Mouse (Mus musculus): ENCODE results near the gene 6030445D17Rik.

6030445D17Rik gene

DNA sequence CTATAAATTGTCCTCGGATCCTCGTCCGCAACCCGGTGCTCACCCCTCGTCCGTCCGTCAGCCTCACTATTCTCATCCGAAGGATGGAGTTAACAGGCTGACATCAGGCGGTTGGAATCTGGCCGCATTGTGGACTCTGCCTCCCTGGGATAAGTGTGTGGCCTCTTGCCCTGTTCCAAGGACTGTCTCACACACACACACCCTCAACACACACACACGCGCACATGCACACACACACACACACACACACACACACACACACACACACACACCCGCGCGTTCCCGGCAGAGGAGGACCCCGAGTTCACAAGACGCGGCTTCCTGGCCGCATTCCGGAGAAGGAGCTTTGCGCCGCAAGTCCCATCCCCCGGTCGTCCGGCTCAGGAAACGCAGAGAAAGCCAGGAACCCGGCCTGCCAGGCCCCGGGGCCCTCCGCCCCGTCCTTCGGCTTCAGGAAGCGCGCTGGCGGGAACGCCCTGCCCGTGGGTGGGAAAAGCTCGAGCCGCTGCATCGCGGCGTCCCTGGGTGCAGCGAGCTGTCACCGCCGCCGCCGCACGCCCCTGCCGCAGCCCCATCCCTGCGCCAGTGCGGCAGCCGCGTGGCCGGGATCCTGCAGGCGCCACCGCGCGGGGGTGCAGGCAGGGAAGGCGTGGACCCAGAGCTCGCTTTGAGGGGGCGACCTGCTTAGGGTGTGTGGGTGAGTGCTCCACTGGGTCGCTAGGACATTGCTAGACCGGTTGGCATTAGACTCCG, at the start of gene 6030445D17Rik:
TSS of gene 6030445D17Rik (plus strand) at position 165 of the 753 bp plus-strand sequence.
- DNase-seq: peak; percentile 57

DNA sequence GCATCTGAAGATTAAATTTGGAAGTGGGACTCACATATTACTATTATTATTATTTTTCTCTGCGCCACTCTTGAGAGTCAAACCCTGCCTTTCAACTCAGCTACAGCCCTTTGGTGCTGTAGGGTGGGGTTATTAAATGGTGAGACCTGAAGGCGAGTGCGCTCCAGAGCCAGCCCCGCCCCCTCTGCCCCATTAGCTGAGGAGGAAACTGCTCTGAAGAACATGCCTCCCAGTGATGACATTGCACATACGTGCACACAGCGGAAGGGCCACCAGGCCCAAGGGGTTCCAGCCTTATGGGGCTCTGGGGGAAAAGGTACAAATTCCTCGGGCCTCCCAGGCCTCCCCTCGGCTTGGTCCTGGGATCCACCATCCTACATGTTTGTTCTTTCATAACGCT, 46.6 kb upstream of the 6030445D17Rik start:
- DNase-seq: no peak

DNA sequence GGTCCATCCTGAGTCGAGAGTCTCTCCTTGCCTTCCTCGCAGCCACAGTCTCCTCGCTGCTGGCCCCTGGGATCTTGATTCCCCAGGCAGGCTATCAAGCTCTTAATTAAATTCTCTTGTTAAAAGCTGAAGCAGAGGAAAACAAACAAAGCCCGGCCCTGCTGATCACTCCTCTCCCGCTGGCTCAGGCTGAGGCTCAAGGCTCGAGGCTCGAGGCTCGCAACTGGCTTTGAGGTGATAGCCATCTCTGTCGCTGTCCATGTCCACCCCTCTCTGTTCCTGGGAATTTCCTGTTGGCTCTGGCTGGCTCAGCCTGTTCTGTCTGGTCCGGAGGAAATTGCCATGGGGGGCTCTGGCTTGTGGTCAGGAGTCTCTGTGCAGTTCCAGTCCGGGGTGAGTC, 43.1 kb upstream of the 6030445D17Rik start:
- no peak for DNase-seq

DNA sequence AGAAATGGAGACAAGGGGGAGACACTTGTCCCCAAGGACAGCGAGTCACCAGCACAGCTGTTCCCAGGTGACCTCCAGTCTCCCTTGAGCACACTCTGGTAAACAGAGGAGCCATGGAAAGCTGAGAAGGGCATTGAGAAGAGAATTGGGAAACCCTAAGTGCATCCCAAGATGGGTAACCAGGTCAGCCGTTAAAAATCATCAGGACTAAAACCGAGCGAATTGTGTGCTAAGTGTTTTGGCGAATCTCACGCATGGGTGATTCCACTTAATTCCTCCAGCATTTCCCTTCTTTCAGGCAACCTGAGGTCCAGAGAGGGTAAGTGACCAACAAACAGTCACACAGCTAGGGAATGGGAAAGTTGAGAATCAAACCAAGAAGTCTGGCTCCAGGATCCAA, 42.7 kb upstream of the 6030445D17Rik start:
- no peak for DNase-seq

DNA sequence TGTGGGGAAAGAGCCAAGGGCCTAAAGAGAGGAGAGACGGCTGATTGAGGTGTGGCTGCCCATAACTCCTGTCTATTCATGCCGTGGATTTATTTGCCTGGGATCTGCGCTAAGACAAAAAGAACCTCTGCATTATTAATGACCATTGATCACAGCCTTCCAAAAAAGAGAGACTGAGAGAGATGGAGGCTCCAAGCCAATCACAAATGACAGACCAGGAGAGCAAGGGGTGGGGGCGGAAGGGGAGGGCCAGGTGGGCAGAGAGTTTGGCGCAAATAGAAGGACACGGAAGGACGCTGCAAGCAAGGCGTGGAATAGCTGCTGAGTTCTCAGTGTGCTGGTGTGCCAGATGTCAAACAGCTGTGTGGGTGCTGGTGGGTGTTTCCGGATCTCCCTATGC, 38.8 kb upstream of the 6030445D17Rik start, which contains the start of gene Htr1d:
TSS of gene Htr1d (plus strand) at position 301 of the 400 bp plus-strand sequence.
- no peak for DNase-seq

DNA sequence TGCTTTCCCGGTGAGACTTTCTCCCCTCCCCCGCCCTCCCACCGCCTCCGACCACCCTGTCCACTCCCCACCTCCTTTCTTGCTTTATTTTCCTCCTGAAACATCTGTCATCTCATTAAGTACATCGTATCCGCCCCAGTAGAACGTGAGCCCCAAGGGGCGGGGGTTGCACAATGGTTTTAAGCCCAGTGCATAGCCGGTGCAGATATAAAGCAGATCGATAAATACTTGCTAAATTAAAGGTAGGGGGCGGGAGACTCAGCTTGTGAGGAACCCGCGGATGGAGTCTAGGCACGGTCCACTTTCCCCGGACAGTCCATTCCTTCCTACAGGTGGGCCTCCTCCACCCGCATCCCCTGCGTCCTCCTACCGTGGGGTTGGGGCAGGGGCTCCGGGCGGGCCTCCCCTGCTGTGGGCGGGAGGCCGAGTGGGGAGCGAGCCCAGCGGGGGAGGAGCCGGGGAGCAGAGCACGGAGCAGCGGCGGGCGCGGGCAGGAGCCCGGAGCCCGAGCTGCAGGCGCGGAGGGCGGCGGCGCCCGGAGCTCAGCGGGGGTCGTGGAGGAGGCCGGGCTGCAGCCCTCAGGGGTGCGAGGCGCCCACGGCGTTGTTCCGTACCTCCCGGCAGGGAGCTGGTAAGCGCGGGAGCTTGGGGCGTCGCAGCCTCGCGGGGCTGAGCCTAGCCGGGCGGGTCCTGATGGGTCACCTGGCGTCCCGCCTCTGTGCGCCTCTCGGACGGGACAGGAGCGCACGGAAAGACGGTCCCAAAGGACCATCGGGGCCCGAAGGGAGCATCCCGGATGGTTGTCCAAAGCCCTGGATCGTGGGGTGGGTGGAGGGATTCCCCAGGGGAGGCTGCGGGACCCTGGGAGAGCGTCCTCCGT, 37.7 kb upstream of the 6030445D17Rik start:
- DNase-seq: peak; percentile 19

DNA sequence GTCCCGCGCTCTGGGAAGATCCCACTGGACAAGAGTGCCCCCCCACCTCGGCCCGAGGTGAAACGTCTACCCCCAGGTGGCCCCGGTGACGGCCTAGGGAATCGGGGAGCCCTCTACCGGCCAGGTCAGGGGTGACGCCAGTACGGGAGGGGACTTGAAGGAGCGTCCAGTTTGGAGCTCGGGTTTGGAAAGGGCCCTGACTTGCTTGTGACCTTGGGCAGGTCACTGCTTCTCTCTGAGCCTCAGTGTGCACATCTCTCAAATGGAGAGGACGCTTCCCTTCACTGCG, 37.1 kb upstream of the 6030445D17Rik start:
- peak; percentile 24 for DNase-seq

DNA sequence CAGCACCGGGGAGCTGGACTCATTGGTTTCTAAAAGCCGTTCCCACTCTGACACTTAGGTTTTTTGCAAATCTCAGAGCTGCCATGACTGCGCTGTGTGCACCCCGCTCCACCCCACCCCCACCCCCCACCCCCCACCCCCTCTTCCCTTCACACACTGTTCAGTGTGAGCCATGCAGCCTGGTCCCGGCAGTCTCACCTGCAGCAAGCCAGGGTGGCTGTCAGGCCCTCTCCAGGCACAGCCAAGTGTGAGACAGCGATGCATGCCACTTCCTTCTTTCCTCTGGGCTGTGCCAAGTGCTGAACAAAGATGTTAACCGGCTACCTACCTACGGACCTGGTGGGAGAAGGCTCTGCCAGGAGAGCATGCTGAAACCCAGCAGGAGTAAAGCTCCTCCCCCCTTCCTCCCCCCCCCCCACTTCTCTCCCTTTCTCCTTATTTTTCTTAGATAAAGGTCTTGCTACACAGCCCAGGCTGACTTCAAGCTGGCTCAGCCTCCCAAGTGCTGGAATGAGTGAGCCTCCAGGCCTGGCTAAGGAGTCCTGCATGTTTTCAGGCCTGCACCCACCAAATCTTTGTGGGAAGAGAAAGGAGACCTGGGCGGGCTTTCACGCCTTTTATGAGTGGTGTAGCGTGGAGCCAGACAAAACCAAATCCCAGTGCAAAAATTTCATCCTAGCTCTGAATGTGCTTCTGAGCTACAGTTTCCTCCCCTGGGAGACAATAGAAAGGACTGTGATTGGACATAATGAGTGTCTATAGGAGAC, 31.3 kb upstream of the 6030445D17Rik start:
- no peak for DNase-seq

DNA sequence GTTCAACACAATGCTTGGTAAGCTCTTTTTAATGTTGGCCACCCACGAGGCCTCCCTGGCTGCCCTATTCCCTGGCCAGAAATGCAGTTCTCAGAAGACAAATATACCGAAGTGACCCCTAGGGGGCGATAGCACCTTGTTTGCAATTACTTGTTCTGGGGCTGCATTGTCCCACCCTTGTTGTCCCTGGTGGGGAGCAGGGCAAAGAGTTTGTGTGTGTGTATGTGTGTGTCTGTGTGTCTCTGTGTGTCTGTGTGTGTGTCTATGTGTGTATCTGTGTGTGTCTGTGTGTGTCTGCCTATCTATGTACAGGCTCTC, 30.7 kb upstream of the 6030445D17Rik start:
- DNase-seq: peak; percentile 66

DNA sequence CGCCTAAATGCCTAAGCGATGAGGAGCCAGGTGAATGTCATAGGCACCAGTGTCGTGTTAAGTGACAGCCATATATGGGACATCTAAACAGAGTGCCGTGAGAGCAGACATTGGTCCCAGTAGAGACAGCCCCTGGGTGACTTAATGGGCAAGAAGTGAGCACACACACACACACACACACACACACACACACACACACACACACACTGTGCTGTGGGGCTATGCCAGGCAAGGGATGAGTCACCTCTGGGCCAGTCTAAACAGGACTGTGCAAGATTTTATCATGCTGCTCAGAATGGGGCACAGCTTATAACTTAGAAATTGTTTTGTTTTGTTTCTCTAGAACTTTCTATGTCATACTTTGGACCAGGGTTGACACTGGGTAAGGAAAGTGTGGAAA, 28.0 kb upstream of the 6030445D17Rik start:
- no peak for DNase-seq

DNA sequence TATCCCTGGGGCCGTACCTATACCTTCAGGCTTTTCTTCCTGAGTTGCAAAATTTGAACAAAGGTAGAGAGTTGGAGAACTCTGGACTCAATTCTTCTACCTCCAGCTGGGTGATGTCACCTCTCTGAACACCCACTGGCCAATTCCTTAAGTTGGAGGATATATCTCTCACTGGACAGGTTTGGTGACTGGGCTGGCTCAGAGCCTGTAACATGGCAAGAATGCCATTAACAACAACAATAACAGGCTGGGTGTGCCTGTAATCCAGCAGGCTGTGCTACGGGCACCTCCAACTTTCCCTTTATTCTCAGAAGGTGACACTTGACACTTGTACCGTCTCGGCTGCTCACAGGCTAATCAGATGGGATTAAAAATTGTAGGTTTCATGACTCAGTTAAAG, 22.9 kb upstream of the 6030445D17Rik start:
- DNase-seq: no peak

DNA sequence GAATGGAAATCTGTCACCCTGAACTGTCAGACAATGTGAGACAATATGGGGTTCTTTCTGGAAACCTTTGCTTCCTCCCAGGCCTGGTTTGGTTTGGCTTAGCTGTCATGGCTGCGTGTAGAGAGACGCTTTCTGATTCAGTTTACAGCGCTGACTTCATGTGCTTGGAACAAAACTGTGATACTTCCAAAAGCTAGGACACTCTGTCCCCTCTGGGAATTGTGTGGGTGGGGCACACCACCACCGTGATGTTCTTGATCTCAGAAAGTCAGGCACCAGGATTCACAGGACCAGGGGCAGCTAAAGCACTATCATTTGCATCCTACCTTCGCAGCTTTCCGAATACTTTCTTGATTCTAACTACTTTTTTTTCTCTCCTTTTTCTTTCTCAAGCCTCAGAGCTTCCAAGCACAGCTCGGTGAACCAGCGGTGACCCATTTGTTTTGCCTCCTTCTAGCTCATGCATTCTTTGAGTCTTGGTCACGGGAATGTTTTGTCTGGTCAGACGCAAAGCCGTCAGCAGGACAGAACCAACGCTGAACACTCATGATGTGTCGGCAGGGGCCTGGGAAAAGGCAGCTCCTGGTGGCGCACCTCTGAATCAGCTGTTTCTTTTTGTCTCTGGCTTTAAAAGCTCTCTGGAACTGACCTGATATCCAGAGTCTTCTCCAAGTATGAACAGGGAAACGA, 20.6 kb upstream of the 6030445D17Rik start:
- DNase-seq: no peak

DNA sequence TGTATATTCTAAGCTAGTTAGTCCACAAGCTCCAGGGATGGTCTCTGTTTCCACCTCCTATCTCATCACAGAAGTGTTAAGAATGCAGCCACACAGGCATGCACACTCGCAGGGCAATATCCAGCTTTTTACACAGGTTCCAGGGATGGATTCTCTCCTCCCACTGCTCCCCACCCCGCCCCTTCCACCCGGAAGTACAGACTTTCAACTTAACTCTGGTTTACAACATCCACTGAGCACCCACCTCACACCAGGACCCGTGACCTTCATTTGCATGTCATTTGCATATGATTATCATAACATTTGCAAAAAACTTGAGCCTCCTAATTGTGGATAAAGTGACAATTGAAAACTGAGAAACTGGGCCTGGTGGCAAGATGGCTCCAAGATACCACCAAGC, 17.5 kb upstream of the 6030445D17Rik start:
- DNase-seq: no peak

DNA sequence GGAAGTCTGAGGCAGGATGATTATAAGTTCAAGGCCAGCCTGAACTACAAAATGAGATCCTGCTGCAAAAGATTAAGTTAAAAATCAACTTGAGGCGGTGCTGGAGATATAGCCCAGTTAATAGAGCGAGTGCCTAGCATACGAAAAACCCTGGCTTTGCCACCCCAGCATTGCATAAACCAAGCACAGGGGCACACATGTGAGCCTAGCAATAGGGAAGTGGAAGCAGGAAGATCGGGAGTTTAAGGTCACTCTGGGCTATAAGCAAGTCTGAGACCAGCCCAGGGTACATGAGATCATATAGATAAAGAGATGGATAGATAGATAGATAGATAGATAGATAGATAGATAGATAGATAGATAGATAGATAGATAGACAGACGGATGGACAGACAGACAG, 12.3 kb upstream of the 6030445D17Rik start:
- no peak for DNase-seq

DNA sequence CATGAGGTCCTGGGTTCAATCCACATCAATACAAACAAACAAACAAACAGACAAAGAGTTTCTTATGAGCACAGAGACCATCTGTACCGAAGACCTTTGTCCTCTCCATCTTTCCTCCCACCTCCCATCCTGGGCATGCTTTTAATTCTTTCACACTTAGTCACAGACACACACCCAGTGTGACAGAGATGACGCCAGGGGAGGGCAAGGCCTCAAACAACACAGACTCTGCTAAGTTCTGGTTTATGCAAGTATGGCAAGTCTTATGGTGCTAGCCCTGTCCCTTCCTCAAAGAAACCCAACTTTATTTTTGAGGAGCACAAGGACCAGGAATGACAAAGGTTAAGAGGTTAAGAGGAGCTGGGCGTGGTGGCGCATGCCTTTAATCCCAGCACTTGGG, 11.8 kb upstream of the 6030445D17Rik start:
- DNase-seq: no peak

DNA sequence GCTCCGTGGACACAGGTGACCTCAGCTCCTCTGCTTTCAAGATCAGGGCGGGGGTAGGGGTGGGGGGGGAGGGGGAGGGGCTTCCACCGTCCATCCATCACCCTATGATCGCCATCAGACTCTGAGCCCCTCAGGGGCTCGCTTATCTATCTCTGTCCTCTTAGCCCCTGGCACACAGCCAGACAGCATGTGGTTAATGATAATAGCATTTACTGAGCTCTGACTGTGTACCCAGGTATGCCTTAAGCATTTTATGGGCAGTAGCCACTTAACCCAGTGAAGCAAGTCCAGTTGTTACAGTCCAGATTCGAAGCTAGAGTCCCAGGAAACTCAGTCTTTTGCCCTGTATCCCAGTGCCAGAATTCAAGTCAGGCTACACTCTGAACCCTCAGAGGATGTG, 10.5 kb upstream of the 6030445D17Rik start:
- no peak for DNase-seq

DNA sequence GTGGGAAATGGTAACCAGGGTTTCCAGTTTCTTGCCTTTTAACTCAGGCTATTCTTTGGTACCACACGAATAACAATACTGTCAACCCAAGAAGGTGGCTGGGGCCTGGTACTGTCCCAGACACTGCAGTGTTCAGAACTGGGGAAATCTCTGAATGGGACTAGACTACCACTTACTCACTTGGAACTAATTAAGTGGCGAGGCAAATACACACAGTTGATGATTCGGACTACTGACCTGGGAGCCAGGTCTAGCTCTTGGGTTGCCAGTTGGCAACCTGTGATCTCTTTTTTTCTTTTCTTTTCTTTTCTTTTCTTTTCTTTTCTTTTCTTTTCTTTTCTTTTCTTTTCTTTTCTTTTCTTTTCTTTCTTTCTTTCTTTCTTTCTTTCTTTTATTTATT, 9.8 kb upstream of the 6030445D17Rik start:
- DNase-seq: no peak

DNA sequence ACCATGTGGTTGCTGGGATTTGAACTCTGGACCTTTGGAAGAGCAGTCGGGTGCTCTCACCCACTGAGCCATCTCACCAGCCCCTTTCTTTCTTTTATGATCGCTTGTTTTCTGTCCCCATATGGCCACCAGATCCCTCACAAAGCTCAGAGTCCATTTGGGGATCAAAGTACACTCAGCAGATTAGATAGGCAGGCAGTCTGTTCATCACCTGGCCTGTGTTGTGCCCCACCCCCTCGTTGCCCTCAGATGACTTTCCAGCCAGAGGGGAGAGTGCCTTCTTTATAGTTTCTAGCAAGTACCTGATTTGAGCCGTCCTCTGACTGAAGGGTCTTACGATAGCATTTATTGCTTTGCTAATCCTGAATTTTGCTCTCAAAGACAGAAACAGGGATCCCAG, 9.3 kb upstream of the 6030445D17Rik start:
- no peak for DNase-seq

DNA sequence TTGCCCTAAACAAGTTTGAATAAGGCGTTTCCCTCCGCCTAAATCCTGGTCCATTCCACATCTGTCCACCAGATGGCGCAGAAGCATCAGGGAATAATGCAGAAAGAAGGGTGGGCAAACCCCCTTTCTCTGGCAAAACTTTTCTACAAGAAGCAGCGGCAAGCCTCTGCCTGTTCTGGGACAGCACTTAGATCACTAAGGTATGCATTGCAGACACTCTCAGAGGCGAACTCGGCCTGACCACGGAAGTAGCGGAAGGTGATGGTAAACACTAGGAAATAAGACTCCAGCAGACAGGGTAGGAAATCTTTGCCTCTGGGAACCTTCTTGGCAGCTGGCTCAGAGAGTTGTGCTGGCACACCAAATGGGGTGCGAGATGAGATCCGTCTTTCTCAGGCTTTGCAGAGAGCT, 7.2 kb upstream of the 6030445D17Rik start:
- DNase-seq: peak; percentile 86

DNA sequence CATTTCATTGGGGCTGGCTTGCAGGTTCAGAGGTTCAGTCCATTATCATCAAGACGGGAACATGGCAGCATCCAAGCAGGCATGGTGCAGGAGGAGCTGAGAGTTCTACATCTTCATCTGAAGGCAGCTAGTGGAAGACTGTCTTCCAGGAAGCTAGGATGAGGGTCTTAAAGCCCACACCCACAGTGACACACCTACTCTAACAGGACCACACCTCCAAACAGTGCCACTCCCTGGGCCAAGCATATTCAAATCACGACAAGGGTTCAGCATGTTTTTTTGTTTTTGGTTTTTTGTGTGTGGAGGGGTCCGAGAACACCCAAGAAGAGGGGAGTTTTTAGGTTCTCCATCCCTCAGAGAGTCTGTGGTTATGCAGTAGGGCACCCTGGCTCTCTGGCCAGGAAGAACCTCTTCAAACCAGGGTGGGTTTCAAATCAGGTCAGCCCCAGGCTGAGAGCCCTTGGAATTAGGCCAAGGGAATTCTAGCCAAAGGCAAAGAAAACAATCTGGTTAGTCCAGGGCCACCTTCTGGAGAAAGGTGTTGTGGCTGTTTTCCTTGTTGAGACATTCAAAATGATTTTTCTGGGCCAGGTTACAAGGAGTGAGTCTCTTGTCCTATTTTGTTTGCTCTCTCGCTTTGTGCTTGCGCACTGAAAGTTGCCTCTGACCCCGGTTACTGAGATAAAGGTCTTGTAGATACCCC, 5.4 kb upstream of the 6030445D17Rik start:
- DNase-seq: no peak

DNA sequence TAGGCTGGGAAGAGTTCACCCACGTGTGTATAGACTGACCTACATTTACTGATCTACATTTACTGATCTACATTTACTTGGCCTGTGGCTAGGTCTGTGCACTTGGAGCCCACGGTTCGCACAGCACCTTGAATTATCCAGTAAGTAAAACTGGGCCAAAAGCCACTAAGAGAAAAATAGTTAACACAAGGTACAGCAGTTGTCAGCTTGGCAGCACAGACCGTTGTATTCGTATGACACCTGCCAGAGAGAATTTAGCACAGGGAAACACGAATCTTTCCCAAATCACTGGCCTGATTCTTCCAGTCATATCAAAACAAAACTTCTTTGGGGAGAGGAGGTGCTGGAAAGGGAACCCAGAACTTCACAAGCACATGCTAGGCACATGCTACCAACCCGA, 3.8 kb upstream of the 6030445D17Rik start:
- no peak for DNase-seq

DNA sequence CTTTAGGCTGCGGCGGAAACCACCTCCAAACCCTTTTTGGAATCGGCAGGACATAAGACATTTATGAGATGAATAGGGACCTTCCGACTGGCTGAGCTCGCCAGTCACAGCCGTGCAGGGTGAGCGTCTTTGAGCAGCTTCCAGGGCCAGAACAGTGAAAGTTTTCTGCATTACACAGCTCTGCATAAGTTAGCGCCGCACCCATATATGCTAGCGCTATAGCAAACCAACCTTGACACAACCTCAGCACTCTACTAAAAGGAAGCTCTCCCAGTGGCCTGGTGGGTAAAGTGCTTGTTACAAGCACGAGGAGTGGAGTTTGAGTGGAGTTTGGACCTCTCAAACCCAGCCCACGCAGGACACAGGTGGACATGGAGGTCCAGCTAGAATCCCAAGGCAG, 2.8 kb upstream of the 6030445D17Rik start:
- no peak for DNase-seq

Measured in right cerebral cortex, postnatal 4 days (tissue).